Mouse (Mus musculus): ENCODE data around the gene Hoxd9. TPM values are rescaled to one million over a fixed set of nuclear protein-coding genes. Genes with fewer than 3 reads are reported as not detected.
A peak's percentile ranks its signal among the peaks of the same experiment; 100 is the strongest.

The Hoxd9 gene
- polyA plus RNA-seq, 1 experiment from 2014 or later: 0.33 TPM

DNA sequence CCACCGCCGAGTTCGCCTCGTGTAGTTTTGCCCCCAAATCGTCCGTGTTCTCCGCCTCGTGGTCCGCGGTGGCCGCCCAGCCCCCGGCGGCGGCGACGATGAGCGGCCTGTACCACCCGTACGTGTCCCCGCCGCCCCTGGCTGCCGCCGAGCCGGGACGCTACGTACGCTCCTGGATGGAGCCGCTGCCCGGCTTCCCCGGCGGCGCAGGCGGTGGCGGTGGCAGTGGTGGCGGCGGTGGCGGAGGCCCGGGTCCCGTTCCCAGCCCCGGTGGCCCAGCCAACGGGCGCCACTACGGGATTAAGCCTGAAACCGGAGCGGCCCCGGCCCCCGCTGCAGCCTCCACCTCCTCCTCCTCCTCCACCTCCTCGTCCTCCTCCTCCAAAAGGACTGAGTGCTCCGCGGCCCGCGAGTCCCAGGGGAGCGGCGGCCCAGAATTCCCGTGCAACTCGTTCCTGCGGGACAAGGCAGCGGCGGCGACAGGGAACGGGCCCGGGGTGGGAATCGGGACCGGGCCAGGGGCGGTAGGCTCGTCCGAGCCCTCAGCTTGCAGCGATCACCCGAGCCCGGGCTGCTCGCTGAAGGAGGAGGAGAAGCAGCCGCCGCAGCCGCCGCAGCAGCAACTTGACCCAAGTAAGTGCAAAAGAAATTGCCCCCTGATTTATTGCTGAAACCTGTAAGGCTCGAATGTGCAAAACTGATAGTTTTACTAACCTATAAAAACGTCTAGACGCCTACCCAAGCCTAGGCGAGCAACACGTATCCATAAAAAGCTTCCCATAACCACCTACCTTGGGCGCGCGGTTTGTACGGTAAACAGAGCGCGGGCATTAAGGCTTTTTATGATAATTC, 900 bp downstream of the Hoxd9 start:
- H3K27me3 ChIP-seq (replicated peaks; ENCODE audit: insufficient read depth, low read length): peaks cover 89% of the 10 kb centered on the region
- H3K27ac ChIP-seq (ENCODE audit: low read length): no peak overlapping the region
- no peak overlapping the region for H3K9ac ChIP-seq (replicated peaks; ENCODE audit: low read depth)
- peak overlapping the region; percentile 28 for H3K4me3 ChIP-seq (ENCODE audit: low read depth, low read length)
- 0 out of 2 replicates have a peak, but pooled peaks cover 5% of the 10 kb centered on the region for H3K4me1 ChIP-seq (ENCODE audit: insufficient read depth, low read depth, low read length)
- no peak for TF ChIP-seq CTCF (IDR thresholded peaks at IDR 0.05)
- TF ChIP-seq EP300 (IDR thresholded peaks at IDR 0.05): no peak
- no peaks in the 10 kb centered on the region for H3K9me3 ChIP-seq (ENCODE audit: low read length)
- H3K4me2 ChIP-seq (replicated peaks; ENCODE audit: low read depth, low read length): peak overlapping the region; percentile 52
- under 1% methylated on average over 60 of the region's 86 CpGs for WGBS
- DNase-seq (ENCODE audit: low spot score) (no peak), ATAC-seq (0 out of 2 replicates have a peak, but pooled peaks have one; percentile 14)
- H3K36me3 ChIP-seq (ENCODE audit: insufficient read depth, low read length): no peaks in the 10 kb centered on the region

DNA sequence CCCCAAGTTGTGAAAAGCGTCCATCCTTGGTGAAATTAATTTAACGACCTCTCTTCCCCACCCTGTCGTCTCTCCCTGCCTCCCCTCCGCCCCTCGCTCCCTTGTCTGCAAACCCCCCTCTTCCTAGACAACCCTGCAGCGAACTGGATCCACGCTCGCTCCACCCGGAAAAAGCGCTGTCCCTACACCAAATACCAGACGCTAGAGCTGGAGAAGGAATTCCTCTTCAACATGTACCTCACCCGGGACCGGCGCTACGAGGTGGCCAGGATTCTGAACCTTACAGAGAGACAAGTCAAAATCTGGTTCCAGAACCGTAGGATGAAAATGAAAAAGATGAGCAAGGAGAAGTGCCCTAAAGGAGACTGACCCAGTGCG, 1.5 kb downstream of the Hoxd9 start:
- Histone ChIP-seq H3K4me3 (ENCODE audit: low read depth, low read length) (no peak overlapping the region), H3K9ac (replicated peaks; ENCODE audit: low read depth) (no peak overlapping the region), H3K4me1 (ENCODE audit: insufficient read depth, low read depth, low read length) (0 out of 2 replicates have a peak, but pooled peaks cover 5% of the 10 kb centered on the region), H3K36me3 (ENCODE audit: insufficient read depth, low read length) (no peaks in the 10 kb centered on the region), H3K4me2 (replicated peaks; ENCODE audit: low read depth, low read length) (no peak overlapping the region), H3K9me3 (ENCODE audit: low read length) (no peaks in the 10 kb centered on the region), H3K27ac (ENCODE audit: low read length) (no peak overlapping the region), H3K27me3 (replicated peaks; ENCODE audit: insufficient read depth, low read length) (peaks cover 89% of the 10 kb centered on the region)
- WGBS: 3% methylated on average over 17 of the region's 17 CpGs
- ATAC-seq: no peak
- TF ChIP-seq EP300 (IDR thresholded peaks at IDR 0.05) (no peak), CTCF (IDR thresholded peaks at IDR 0.05) (no peak)
- DNase-seq (ENCODE audit: low spot score): no peak

DNA sequence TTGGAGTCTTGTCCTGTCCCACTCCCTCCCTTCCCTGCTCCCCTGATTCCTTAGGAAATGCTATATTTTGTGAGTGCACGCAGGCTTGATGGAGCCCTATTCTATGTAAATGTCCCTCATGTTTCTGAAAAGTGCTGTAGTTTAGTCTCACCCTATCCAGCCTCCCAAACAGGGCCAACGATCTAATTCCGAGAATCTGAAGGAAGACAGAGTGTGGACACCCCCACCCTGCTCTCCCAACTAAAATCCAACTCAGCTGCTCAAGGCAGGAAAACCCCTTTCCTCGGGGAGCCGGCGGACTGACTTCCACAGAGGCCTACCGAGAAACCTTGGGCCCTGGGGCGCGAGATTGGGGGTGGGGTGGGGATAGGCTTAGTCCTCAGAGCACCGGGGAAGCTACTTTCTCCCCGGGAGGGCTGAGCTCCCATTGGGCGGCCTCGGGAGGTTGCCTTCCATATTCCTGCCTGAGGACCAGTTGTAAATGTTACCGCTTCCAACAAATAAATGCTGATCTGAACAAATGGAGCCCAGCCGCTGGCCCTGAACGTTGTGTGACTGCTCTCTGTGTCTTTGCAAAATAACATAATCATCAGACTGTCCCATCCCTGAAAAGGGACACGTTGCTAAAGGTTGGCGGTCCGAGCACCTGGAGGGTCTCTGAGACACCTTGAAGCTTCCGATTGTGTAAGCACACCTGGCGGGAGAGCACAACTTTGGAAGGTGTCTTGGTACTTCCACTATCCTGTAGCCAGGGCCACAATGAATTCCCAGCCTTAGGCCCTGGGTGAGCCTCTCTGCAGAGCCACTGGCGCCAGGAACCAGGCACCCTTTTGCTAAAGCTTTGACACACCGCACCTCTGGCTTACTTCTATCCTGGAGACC, 2.4 kb downstream of the Hoxd9 start:
- TF ChIP-seq CTCF (IDR thresholded peaks at IDR 0.05): no peak
- no peak for TF ChIP-seq EP300 (IDR thresholded peaks at IDR 0.05)
- Histone ChIP-seq H3K27me3 (replicated peaks; ENCODE audit: insufficient read depth, low read length) (peaks cover 91% of the 10 kb centered on the region), H3K4me3 (ENCODE audit: low read depth, low read length) (no peak overlapping the region), H3K4me1 (ENCODE audit: insufficient read depth, low read depth, low read length) (peaks cover 7% of the 10 kb centered on the region; the same call in 1 of the 2 replicates), H3K4me2 (replicated peaks; ENCODE audit: low read depth, low read length) (no peak overlapping the region), H3K27ac (ENCODE audit: low read length) (no peak overlapping the region), H3K9ac (replicated peaks; ENCODE audit: low read depth) (no peak overlapping the region), H3K9me3 (ENCODE audit: low read length) (no peaks in the 10 kb centered on the region), H3K36me3 (ENCODE audit: insufficient read depth, low read length) (no peaks in the 10 kb centered on the region)
- ATAC-seq (no peak), DNase-seq (ENCODE audit: low spot score) (no peak)
- WGBS: 5% methylated on average over 22 of the region's 23 CpGs

DNA sequence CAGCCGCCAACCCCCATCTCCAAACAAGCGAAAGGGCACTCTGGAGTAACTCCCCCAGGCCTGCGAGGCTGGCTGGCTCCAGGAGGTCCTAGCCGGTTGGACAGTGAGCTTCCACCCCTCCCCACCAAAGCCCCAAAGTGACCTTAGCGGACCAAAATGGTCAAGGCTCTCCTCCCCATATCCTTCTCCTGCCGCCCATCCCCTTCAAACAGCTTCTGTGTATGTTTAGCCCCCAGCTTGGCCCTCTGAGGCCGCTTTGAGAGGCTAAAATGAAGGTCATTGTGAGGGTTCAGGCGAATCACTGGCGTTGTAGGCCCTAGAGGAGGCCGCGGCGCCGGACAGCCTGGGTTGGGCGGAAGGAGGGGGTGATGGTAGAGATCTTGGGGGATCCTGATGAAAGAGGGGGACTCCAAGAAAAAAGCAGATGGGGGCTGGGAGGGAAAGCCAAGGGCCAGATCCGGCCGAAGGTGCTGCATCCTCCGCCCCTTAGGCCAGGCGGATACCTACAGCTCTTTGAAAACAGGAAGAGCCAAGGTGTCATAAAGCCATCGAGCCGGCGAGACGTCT, 3.1 kb downstream of the Hoxd9 start:
- Histone ChIP-seq H3K4me3 (ENCODE audit: low read depth, low read length) (no peak overlapping the region), H3K36me3 (ENCODE audit: insufficient read depth, low read length) (no peaks in the 10 kb centered on the region), H3K27ac (ENCODE audit: low read length) (no peak overlapping the region), H3K27me3 (replicated peaks; ENCODE audit: insufficient read depth, low read length) (peaks cover 91% of the 10 kb centered on the region), H3K9me3 (ENCODE audit: low read length) (no peaks in the 10 kb centered on the region), H3K4me1 (ENCODE audit: insufficient read depth, low read depth, low read length) (peaks cover 8% of the 10 kb centered on the region; the same call in 1 of the 2 replicates), H3K9ac (replicated peaks; ENCODE audit: low read depth) (no peak overlapping the region), H3K4me2 (replicated peaks; ENCODE audit: low read depth, low read length) (no peak overlapping the region)
- WGBS: 8% methylated on average over 22 of the region's 22 CpGs
- ATAC-seq (no peak), DNase-seq (ENCODE audit: low spot score) (no peak)
- TF ChIP-seq EP300 (IDR thresholded peaks at IDR 0.05) (no peak), CTCF (IDR thresholded peaks at IDR 0.05) (no peak)

DNA sequence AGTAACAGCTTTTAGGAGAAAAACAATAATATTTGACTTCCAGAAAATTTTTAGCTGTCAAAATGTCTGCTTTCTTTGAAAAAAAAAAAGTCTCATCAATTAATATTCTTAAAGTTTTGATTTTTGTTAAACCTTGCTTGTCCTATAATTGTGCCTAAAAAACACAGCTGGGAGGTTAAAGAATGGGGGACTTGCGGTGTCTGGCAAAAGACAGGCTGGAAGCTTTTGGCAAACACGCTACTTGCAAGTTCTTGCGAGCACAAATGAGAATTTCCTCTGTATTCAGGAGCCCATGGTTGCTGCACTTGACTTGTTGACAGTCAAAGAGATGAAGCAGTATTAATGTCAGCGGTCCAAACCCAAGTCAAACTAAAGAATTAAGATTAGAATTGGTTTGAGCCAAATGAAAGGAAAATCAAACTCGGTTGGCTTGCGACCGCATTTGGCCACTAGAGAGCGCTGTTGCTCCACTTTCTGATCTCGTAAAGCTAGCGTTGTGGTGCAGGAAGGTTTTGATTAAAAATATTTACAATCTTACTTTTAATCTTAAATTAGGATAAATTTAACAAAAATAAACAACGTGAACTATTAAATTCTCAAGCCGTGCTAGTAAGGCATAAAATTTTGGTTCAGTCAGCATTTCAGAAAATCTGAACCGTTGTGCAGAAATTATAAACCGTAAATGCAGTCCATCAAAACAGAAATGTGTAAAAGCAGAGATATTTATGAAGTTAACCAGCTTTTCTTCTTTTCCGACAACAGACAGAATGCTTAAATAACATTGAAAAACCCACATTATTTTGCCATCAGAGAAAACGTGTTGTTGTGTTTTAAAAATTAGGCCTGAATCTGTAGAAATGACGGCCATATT, 4.7 kb downstream of the Hoxd9 start:
- H3K27me3 ChIP-seq (replicated peaks; ENCODE audit: insufficient read depth, low read length): peaks cover 91% of the 10 kb centered on the region
- no peak overlapping the region for H3K9ac ChIP-seq (replicated peaks; ENCODE audit: low read depth)
- TF ChIP-seq CTCF (IDR thresholded peaks at IDR 0.05) (peak; percentile 90), EP300 (IDR thresholded peaks at IDR 0.05) (no peak)
- H3K4me2 ChIP-seq (replicated peaks; ENCODE audit: low read depth, low read length): no peak overlapping the region
- ATAC-seq: no peak
- no peaks in the 10 kb centered on the region for H3K36me3 ChIP-seq (ENCODE audit: insufficient read depth, low read length)
- H3K9me3 ChIP-seq (ENCODE audit: low read length): no peaks in the 10 kb centered on the region
- H3K27ac ChIP-seq (ENCODE audit: low read length): no peak overlapping the region
- WGBS: 13% methylated on average over 17 of the region's 17 CpGs
- no peak overlapping the region for H3K4me3 ChIP-seq (ENCODE audit: low read depth, low read length)
- DNase-seq (ENCODE audit: low spot score): peak; percentile 78
- peaks cover 8% of the 10 kb centered on the region; the same call in 1 of the 2 replicates for H3K4me1 ChIP-seq (ENCODE audit: insufficient read depth, low read depth, low read length)

All from lung, postnatal 0 days (tissue).